Mouse (Mus musculus) neural tube, embryonic 12.5 days (tissue): Measurements from ENCODE around the gene Msgn1. TPM values are rescaled to one million over a fixed set of nuclear protein-coding genes. Genes with fewer than 3 reads are reported as not detected.

Source experiments
- ATAC-seq: fragments of 200-750 bp; cut with Nextera tagmentation; 2 replicates; pipeline ENCODE4 v1.8.0; 2017; ENCODE audit warnings: low read depth, mild to moderate bottlenecking, moderate TSS enrichment, moderate library complexity; ENCODE audit not compliant: low FRiP score
- H3K27ac ChIP-seq: fragments of 300-500 bp; sonication (generic); 2 replicates; pipeline ENCODE4 v1.5.1; 2016
- H3K27me3 ChIP-seq: fragments of 300-500 bp; sonication (generic); replicated peaks from 2 replicates; pipeline ENCODE4 v1.6.1; 2016; ENCODE audit warnings: mild to moderate bottlenecking
- H3K36me3 ChIP-seq: fragments of 300-500 bp; sonication (generic); 2 replicates; pipeline ENCODE4 v1.6.1; 2016; ENCODE audit warnings: mild to moderate bottlenecking
- H3K4me1 ChIP-seq: fragments of 300-500 bp; sonication (generic); 2 replicates; pipeline ENCODE4 v1.6.1; 2016
- H3K4me2 ChIP-seq: fragments of 300-500 bp; sonication (generic); replicated peaks from 2 replicates; pipeline ENCODE4 v1.6.1; 2016; ENCODE audit warnings: mild to moderate bottlenecking
- H3K4me3 ChIP-seq: fragments of 300-500 bp; sonication (generic); 2 replicates; pipeline ENCODE4 v1.5.1; 2016
- H3K9ac ChIP-seq: fragments of 300-500 bp; sonication (generic); 2 replicates; pipeline ENCODE4 v1.6.1; 2016; ENCODE audit warnings: mild to moderate bottlenecking
- H3K9me3 ChIP-seq: fragments of 300-500 bp; sonication (generic); 2 replicates; pipeline ENCODE4 v1.6.1; 2016; ENCODE audit warnings: mild to moderate bottlenecking
- WGBS: fragments of 180-500 bp; shearing (Covaris S2); methylation state at CpG from one replicate; pipeline ENCODE4 v1.1.7; 2016; 5-methylcytosine and 5-hydroxymethylcytosine counted together
- polyA plus RNA-seq: library from polyadenylated mRNA; unstranded; fragments of >200 nt; fragmentation: Nextera tagmentation; extraction: Ambion mirVana; gene quantifications from 2 replicates; pipeline ENCODE4 v1.2.1, GENCODE M21; 2016

Gene Msgn1
- polyA plus RNA-seq, 1 experiment from 2014 or later = not detected

- Histone ChIP-seq H3K4me2 (peak overlapping the region; percentile 54), H3K36me3 (no peaks in the 10 kb centered on the region), H3K4me3 (no peak overlapping the region), H3K27ac (no peak overlapping the region), H3K9ac (no peak overlapping the region), H3K9me3 (no peaks in the 10 kb centered on the region), H3K4me1 (no peaks in the 10 kb centered on the region; the same call in 1 of the 2 replicates), H3K27me3 (no peaks in the 10 kb centered on the region)
- ATAC-seq = peak; percentile 78
- WGBS = 10% methylated on average over 19 of the region's 19 CpGs
These were observed 12.6 kb downstream of the Msgn1 start for GRCm38 (mm10) chr12:11196142-11196597.

GRCm38 (mm10) chr12:11195031-11195430 is 13.7 kb downstream of the Msgn1 start:
- H3K9me3 ChIP-seq = no peaks in the 10 kb centered on the region
- WGBS = 97% methylated on average over 1 of the region's 1 CpGs
- H3K9ac ChIP-seq = no peak overlapping the region
- no peak overlapping the region for H3K4me3 ChIP-seq
- no peak overlapping the region for H3K27ac ChIP-seq
- no peaks in the 10 kb centered on the region for H3K36me3 ChIP-seq
- no peak overlapping the region for H3K4me2 ChIP-seq
- no peaks in the 10 kb centered on the region; the same call in 1 of the 2 replicates for H3K4me1 ChIP-seq
- H3K27me3 ChIP-seq = no peaks in the 10 kb centered on the region
- no peak for ATAC-seq

- H3K4me3 ChIP-seq = no peak overlapping the region
- no peaks in the 10 kb centered on the region for H3K9me3 ChIP-seq
- peak overlapping the region; percentile 25 for H3K4me2 ChIP-seq
- peak; percentile 94 for ATAC-seq
- 33% methylated on average over 11 of the region's 11 CpGs for whole genome bisulfite sequencing
- H3K4me1 ChIP-seq = no peaks in the 10 kb centered on the region
- no peaks in the 10 kb centered on the region for H3K36me3 ChIP-seq
- H3K27ac ChIP-seq = no peak overlapping the region
- H3K27me3 ChIP-seq = no peaks in the 10 kb centered on the region
- H3K9ac ChIP-seq = no peak overlapping the region
These were observed 30.2 kb downstream of the Msgn1 start for GRCm38 (mm10) chr12:11178486-11179154.

- H3K9ac ChIP-seq = no peak overlapping the region
- WGBS = 53% methylated on average over 5 of the region's 5 CpGs
- no peaks in the 10 kb centered on the region for H3K4me1 ChIP-seq
- no peak overlapping the region for H3K4me3 ChIP-seq
- no peak overlapping the region for H3K4me2 ChIP-seq
- no peaks in the 10 kb centered on the region for H3K9me3 ChIP-seq
- no peak overlapping the region for H3K27ac ChIP-seq
- H3K36me3 ChIP-seq = no peaks in the 10 kb centered on the region
- ATAC-seq = 0 out of 2 replicates have a peak, but pooled peaks have one; percentile 26
- H3K27me3 ChIP-seq = no peaks in the 10 kb centered on the region
These were observed 31.1 kb downstream of the Msgn1 start for GRCm38 (mm10) chr12:11177408-11178394.

GRCm38 (mm10) chr12:11158670-11159069 is 50.1 kb downstream of the Msgn1 start:
- Histone ChIP-seq H3K27ac (no peak overlapping the region), H3K9ac (no peak overlapping the region), H3K4me3 (no peak overlapping the region), H3K9me3 (no peaks in the 10 kb centered on the region), H3K27me3 (no peaks in the 10 kb centered on the region; the same call in 1 of the 2 replicates), H3K36me3 (no peaks in the 10 kb centered on the region), H3K4me2 (no peak overlapping the region), H3K4me1 (no peaks in the 10 kb centered on the region)
- WGBS = 90% methylated on average over 3 of the region's 3 CpGs
- ATAC-seq = no peak

Other genes starting within 250 kb of the Msgn1 start
- 1.1 TPM in 2 replicates for gene Kcns3, start 57.9 kb downstream of the Msgn1 start, polyA plus RNA-seq
- gene Gen1, start 56.8 kb upstream of the Msgn1 start, polyA plus RNA-seq = 8.9 TPM in 2 replicates
- 116 and 127 TPM in 2 replicates for gene Smc6, start 56.9 kb upstream of the Msgn1 start, polyA plus RNA-seq
- 4.5 and 6.2 TPM in 2 replicates for gene Vsnl1, start 227.6 kb upstream of the Msgn1 start, polyA plus RNA-seq
- gene Rad51ap2, start 247.1 kb upstream of the Msgn1 start, polyA plus RNA-seq = 0.36 and 0.42 TPM in 2 replicates